Mouse (Mus musculus): ENCODE data around the gene Ddo. TPM values are rescaled to one million over a fixed set of nuclear protein-coding genes. Genes with fewer than 3 reads are reported as not detected.
A peak's percentile ranks its signal among the peaks of the same experiment; 100 is the strongest.

Ddo gene
- total RNA-seq, 1 experiment from 2014 or later, result 25.9 TPM

DNA sequence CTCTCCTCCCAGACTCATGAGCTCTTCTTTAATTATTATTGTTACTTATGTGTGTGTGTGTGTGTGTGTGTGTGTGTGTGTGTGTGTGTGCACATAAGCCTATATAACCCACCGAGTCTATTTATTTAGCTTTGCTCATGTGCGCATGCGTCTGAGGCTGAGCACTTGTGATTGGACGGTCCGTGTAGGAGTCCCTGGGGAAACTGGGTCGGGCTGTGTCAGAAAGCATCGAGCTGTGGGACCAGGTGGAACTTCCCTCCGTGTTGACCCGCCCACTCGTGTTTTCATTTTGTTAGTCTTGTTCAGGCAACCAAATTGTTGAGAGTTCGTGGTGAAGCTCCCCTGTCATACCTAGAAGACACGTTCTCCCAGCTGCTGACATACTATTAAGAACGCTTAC is 88.6 kb downstream of the Ddo start:
- no peak for DNase-seq

- peak; percentile 56 for DNase-seq
Measured at GRCm38 (mm10) chr10:40719062-40719461, 89.3 kb downstream of the Ddo start.

- DNase-seq, result no peak
Measured at GRCm38 (mm10) chr10:40720883-40721282, 91.1 kb downstream of the Ddo start.

- peak; percentile 21 for DNase-seq
Measured at GRCm38 (mm10) chr10:40724342-40724741, 94.5 kb downstream of the Ddo start.

DNA sequence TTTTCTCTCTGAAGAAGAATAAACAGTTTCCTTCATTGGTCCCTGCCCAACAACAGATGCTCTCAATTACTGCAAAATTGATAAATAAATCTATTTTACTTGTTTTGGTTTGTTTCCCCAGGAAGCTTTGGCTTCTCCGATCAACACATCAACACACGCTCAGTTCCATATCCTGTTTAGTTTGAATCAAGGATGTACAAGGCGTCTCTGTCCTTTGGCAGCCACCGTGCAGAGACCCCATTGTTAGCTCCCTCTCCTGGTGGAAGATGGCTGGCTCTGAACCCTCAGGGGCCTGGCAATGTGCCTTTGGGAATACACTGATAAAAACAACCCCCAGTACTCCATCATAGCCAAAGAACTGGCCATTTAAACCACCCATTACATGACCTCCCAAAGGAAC is 95.3 kb downstream of the Ddo start:
- peak; percentile 37 for DNase-seq

GRCm38 (mm10) chr10:40725471-40725870 is 95.7 kb downstream of the Ddo start:
- DNase-seq, result peak; percentile 28

GRCm38 (mm10) chr10:40726288-40726902 is 96.6 kb downstream of the Ddo start:
- DNase-seq, result no peak

- no peak for DNase-seq
Measured at GRCm38 (mm10) chr10:40726989-40727388, 97.2 kb downstream of the Ddo start.

GRCm38 (mm10) chr10:40730200-40730599 is 100.4 kb downstream of the Ddo start:
- no peak for DNase-seq

Other genes with a start within 250 kb of the Ddo start
- not detected in 2 replicates for gene Slc22a16, start 59.7 kb upstream of the Ddo start, total RNA-seq (2021)
- 6.5 and 6.6 TPM in 2 replicates for gene Mettl24, start 53.3 kb downstream of the Ddo start, total RNA-seq (2021)